Comparison of ENCODE assay signal across 8 mouse cellular contexts in the genomic region with DNA sequence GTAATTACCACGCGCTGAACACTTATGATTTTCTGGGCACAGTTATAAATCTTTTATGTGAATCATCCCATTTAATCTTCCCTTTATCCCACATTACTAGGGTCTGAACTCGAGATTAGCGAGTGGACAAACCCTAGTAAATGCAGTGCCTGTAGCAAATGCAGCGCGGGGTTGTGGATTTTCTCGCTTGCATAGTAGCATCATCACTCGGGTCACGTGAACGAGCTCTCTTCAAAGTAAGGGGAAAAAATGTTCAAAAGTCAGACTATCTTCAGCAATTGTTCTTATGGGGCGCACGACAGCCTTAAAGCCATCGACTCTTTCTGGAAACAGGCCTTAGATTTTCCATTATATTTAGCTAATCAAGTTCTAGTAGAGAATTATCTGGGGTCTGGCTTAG. TPM values are rescaled to one million over a fixed set of nuclear protein-coding genes. Genes with fewer than 3 reads are reported as not detected.
A peak's percentile ranks its signal among the peaks of the same experiment; 100 is the strongest.
DNase-seq lines count a peak whose midpoint lies in the region; ATAC-seq and TF ChIP-seq lines count a peak whose summit lies in the region.
"Had no signal": no experiment of that assay in that cellular context is flagged by ENCODE, and none has a peak within 500 bp of the region (broad histone marks: within the 10 kb centered on the region; RNA-seq: fewer than 3 reads in every experiment).

No protein-coding gene starts in this region.

- peak overlapping the region; percentile 92 for H3K4me2 ChIP-seq in lung, embryonic 14.5 days
- H3K4me2 ChIP-seq in forebrain, embryonic 12.5 days, result peak overlapping the region; percentile 75
- H3K4me2 ChIP-seq in limb, embryonic 12.5 days, result peak overlapping the region; percentile 92

- H3K9me3 ChIP-seq in lung, embryonic 14.5 days (ENCODE audit: low read depth, low read length), result no peaks in the 10 kb centered on the region
- no peaks in the 10 kb centered on the region for H3K9me3 ChIP-seq in forebrain, embryonic 12.5 days
- no peaks in the 10 kb centered on the region for H3K9me3 ChIP-seq in limb, embryonic 12.5 days

- 70% methylated on average over 13 of the region's 13 CpGs for WGBS in lung, embryonic 14.5 days
- 76% methylated on average over 13 of the region's 13 CpGs for WGBS in forebrain, embryonic 12.5 days
- 76% methylated on average over 13 of the region's 13 CpGs for WGBS in limb, embryonic 12.5 days
- 56% methylated on average over 13 of the region's 13 CpGs for WGBS in olfactory bulb, adult 2 months
- 82% methylated on average over 13 of the region's 13 CpGs for WGBS in kidney, adult 2 months

- peaks cover 13% of the 10 kb centered on the region; the same call in 1 of the 2 replicates for H3K4me1 ChIP-seq in lung, embryonic 14.5 days (ENCODE audit: insufficient read depth)
- H3K4me1 ChIP-seq in forebrain, embryonic 12.5 days, result peaks cover 29% of the 10 kb centered on the region
- peaks cover 23% of the 10 kb centered on the region for H3K4me1 ChIP-seq in limb, embryonic 12.5 days (replicated peaks)
- peaks cover 5% of the 10 kb centered on the region; the same call in 1 of the 2 replicates for H3K4me1 ChIP-seq in olfactory bulb, adult 2 months (ENCODE audit: control insufficient read depth, insufficient read depth, low read length)
- H3K4me1 ChIP-seq in kidney, adult 2 months (ENCODE audit: control insufficient read depth, insufficient read depth, low read length), result peaks cover 13% of the 10 kb centered on the region

- TF ChIP-seq POLR2A in olfactory bulb, adult 2 months (IDR thresholded peaks at IDR 0.05; ENCODE audit: insufficient read depth, low read depth, low read length), result no peak
- TF ChIP-seq POLR2A in kidney, adult 2 months (IDR thresholded peaks at IDR 0.05; ENCODE audit: low read depth, low read length), result no peak

- intact Hi-C loops in left cerebral cortex, postnatal 25 days (cut with DNase I), result loop anchor here (2.0 kb wide), 1 partner anchor 47 kb away; the partner anchor contains the start of gene Cnot10

- peaks cover 9% of the 10 kb centered on the region for H3K36me3 ChIP-seq in lung, embryonic 14.5 days (ENCODE audit: insufficient read depth)
- H3K36me3 ChIP-seq in forebrain, embryonic 12.5 days (replicated peaks), result peaks cover 13% of the 10 kb centered on the region
- H3K36me3 ChIP-seq in limb, embryonic 12.5 days, result peaks cover 14% of the 10 kb centered on the region
- no peaks in the 10 kb centered on the region; the same call in 1 of the 2 replicates for H3K36me3 ChIP-seq in kidney, adult 2 months (ENCODE audit: control insufficient read depth, insufficient read depth, low read length)

- no peak for TF ChIP-seq CTCF in lung, embryonic 14.5 days (IDR thresholded peaks at IDR 0.05; ENCODE audit: low read depth)
- no peak for TF ChIP-seq CTCF in olfactory bulb, adult 2 months (IDR thresholded peaks at IDR 0.05; ENCODE audit: insufficient read depth, low read depth, low read length)
- TF ChIP-seq CTCF in kidney, adult 2 months (conservative IDR thresholded peaks at IDR 0.05; ENCODE audit: insufficient read depth, insufficient read length, low read depth, low read length), result no peak

- DNase-seq in lung, embryonic 14.5 days, result no peak
- no peak for DNase-seq in lung, postnatal 36 days
- no peak for DNase-seq in left cerebral cortex, postnatal 25 days (ENCODE audit: low spot score in 2 of 2)
- DNase-seq in kidney, adult 2 months, result no peak
- DNase-seq: thymus, adult 18-20 months had no signal

- H3K27me3 ChIP-seq in lung, embryonic 14.5 days (ENCODE audit: insufficient read depth, low read length), result no peaks in the 10 kb centered on the region
- H3K27me3 ChIP-seq in forebrain, embryonic 12.5 days, result no peaks in the 10 kb centered on the region
- no peaks in the 10 kb centered on the region for H3K27me3 ChIP-seq in limb, embryonic 12.5 days
- H3K27me3 ChIP-seq in kidney, adult 2 months (replicated peaks; ENCODE audit: control insufficient read depth, insufficient read depth, low read length), result no peaks in the 10 kb centered on the region

- peak overlapping the region; percentile 93 for H3K4me3 ChIP-seq in lung, embryonic 14.5 days (ENCODE audit: low read depth, low read length)
- H3K4me3 ChIP-seq in forebrain, embryonic 12.5 days (replicated peaks), result peak overlapping the region; percentile 95
- H3K4me3 ChIP-seq in limb, embryonic 12.5 days (replicated peaks), result peak overlapping the region; percentile 94
- peak overlapping the region; percentile 99; the same call in 1 of the 2 replicates for H3K4me3 ChIP-seq in olfactory bulb, adult 2 months (ENCODE audit: insufficient read depth, low read depth, low read length)
- H3K4me3 ChIP-seq in kidney, adult 2 months (ENCODE audit: insufficient read depth, low read depth, low read length), result no peak overlapping the region

- no peak overlapping the region for H3K27ac ChIP-seq in lung, embryonic 14.5 days (ENCODE audit: low read depth)
- H3K27ac ChIP-seq in forebrain, embryonic 12.5 days, result no peak overlapping the region
- no peak overlapping the region for H3K27ac ChIP-seq in limb, embryonic 12.5 days
- H3K27ac ChIP-seq in olfactory bulb, adult 2 months (ENCODE audit: insufficient read depth, low read depth, low read length), result no peak overlapping the region
- H3K27ac ChIP-seq in kidney, adult 2 months (ENCODE audit: insufficient read depth, low read depth, low read length), result no peak overlapping the region

- H3K9ac ChIP-seq in lung, embryonic 14.5 days, result peak overlapping the region; percentile 88; the same call in 1 of the 2 replicates
- peak overlapping the region; percentile 87 for H3K9ac ChIP-seq in forebrain, embryonic 12.5 days
- peak overlapping the region; percentile 91 for H3K9ac ChIP-seq in limb, embryonic 12.5 days (replicated peaks)

- no peak for ATAC-seq in lung, embryonic 14.5 days (ENCODE audit: insufficient read depth)
- ATAC-seq in forebrain, embryonic 12.5 days (ENCODE audit: low FRiP score), result no peak
- no peak for ATAC-seq in limb, embryonic 12.5 days (ENCODE audit: insufficient number of reproducible peaks, insufficient read depth, low FRiP score, low TSS enrichment, low read depth)

RNA-seq across cellular contexts. Expression of gene Dync1li1, which starts 1.0 kb away (rescaled TPM):
- 49.9 and 51.1 TPM in 2 replicates for polyA plus RNA-seq in lung, embryonic 14.5 days (2014; fragmentation: Nextera tagmentation; extraction: Ambion mirVana)
- polyA plus RNA-seq in forebrain, embryonic 12.5 days (2016; fragmentation: Nextera tagmentation; extraction: Ambion mirVana), result 101 and 104 TPM in 2 replicates
- 69.0 and 77.4 TPM in 2 replicates for polyA plus RNA-seq in limb, embryonic 12.5 days (2016; fragmentation: Nextera tagmentation; extraction: Ambion mirVana)
- not detected in 2 replicates for polyA plus RNA-seq in olfactory bulb, adult 2 months (2012; ENCODE audit: insufficient read depth, insufficient read length, low replicate concordance, missing spikeins)
- 10 to 100 TPM; 90.1 to 93.7 TPM for total RNA-seq in left cerebral cortex, postnatal 25 days (2021)
- polyA plus RNA-seq in kidney, adult 2 months (2012; rRNA removed), result 21.3 and 24.6 TPM in 2 replicates

RNA-seq across cellular contexts. Expression of gene Cmtm6, which starts 43.3 kb away (rescaled TPM):
- polyA plus RNA-seq in lung, embryonic 14.5 days (2014; fragmentation: Nextera tagmentation; extraction: Ambion mirVana), result 57.4 and 57.7 TPM in 2 replicates
- 25.4 and 25.6 TPM in 2 replicates for polyA plus RNA-seq in forebrain, embryonic 12.5 days (2016; fragmentation: Nextera tagmentation; extraction: Ambion mirVana)
- 24.9 and 26.1 TPM in 2 replicates for polyA plus RNA-seq in limb, embryonic 12.5 days (2016; fragmentation: Nextera tagmentation; extraction: Ambion mirVana)
- polyA plus RNA-seq in olfactory bulb, adult 2 months (2012; ENCODE audit: insufficient read depth, insufficient read length, low replicate concordance, missing spikeins), result not detected in 2 replicates
- 10 to 100 TPM; 22.9 to 23.7 TPM for total RNA-seq in left cerebral cortex, postnatal 25 days (2021)
- polyA plus RNA-seq in kidney, adult 2 months (2012; rRNA removed), result 68.7 and 70.5 TPM in 2 replicates

RNA-seq across cellular contexts. Expression of gene Cnot10, which starts 47.7 kb away (rescaled TPM):
- 66.4 and 66.6 TPM in 2 replicates for polyA plus RNA-seq in lung, embryonic 14.5 days (2014; fragmentation: Nextera tagmentation; extraction: Ambion mirVana)
- 67.9 and 70.6 TPM in 2 replicates for polyA plus RNA-seq in forebrain, embryonic 12.5 days (2016; fragmentation: Nextera tagmentation; extraction: Ambion mirVana)
- 81.9 and 82.2 TPM in 2 replicates for polyA plus RNA-seq in limb, embryonic 12.5 days (2016; fragmentation: Nextera tagmentation; extraction: Ambion mirVana)
- not detected in 2 replicates for polyA plus RNA-seq in olfactory bulb, adult 2 months (2012; ENCODE audit: insufficient read depth, insufficient read length, low replicate concordance, missing spikeins)
- 10 to 100 TPM; 45.0 to 46.8 TPM for total RNA-seq in left cerebral cortex, postnatal 25 days (2021)
- polyA plus RNA-seq in kidney, adult 2 months (2012; rRNA removed), result 21.9 and 24.0 TPM in 2 replicates

Comparison
In these comparisons a context has a peak if more than half of its experiments do, and no peak if none do; other contexts are left out.
1. RNA of gene Dync1li1, which starts 1.0 kb away (polyA plus RNA-seq): 101 to 104 TPM in forebrain, embryonic 12.5 days, 69.0 to 77.4 TPM in limb, embryonic 12.5 days, 49.9 to 51.1 TPM in lung, embryonic 14.5 days and 21.3 to 24.6 TPM in kidney, adult 2 months; not detected in olfactory bulb, adult 2 months; every median in the first group is over 10 times any median in the second.
2. Peak in every context shown above with its lines, with median percentiles within 50 percentile points of each other: H3K4me2 ChIP-seq and H3K9ac ChIP-seq.